Mouse (Mus musculus): ENCODE results near the gene B830017H08Rik.

DNA sequence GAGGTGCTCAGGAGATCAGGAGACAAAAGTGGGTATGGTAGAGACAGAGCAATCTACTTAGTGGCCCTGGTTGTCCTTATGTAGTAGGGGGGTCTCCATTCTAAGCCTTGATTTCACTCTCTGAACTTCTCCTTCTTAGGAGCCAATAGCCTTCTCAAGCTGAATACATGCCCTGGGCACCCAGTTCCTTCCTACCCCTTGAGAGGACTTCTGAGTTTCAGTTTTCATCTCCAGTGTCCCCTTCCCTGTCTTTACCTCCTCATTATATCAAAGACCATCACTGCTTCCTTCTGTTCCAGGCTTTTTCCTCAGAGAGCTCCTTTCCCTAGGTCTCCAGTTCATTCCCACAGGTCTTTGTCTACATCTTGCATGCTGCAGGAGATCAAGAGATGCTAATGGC is 36.4 kb upstream of the B830017H08Rik start:
- TF ChIP-seq CTCF (IDR thresholded peaks at IDR 0.05; ENCODE audit: extremely low read depth, insufficient read depth, insufficient read length, insufficient replicate concordance) (no peak), POLR2A (IDR thresholded peaks at IDR 0.05; ENCODE audit: low read depth, low read length) (no peak)

All from spleen, adult 2 months (tissue).